Mouse (Mus musculus) ovary, postnatal 10 days (tissue): ENCODE measurements around the gene Hadh.

Experiments used
- DNase-seq: peaks from one replicate; pipeline ENCODE4 v3.0.0; 2022; ENCODE audit warnings: low spot score

The Hadh gene

DNA sequence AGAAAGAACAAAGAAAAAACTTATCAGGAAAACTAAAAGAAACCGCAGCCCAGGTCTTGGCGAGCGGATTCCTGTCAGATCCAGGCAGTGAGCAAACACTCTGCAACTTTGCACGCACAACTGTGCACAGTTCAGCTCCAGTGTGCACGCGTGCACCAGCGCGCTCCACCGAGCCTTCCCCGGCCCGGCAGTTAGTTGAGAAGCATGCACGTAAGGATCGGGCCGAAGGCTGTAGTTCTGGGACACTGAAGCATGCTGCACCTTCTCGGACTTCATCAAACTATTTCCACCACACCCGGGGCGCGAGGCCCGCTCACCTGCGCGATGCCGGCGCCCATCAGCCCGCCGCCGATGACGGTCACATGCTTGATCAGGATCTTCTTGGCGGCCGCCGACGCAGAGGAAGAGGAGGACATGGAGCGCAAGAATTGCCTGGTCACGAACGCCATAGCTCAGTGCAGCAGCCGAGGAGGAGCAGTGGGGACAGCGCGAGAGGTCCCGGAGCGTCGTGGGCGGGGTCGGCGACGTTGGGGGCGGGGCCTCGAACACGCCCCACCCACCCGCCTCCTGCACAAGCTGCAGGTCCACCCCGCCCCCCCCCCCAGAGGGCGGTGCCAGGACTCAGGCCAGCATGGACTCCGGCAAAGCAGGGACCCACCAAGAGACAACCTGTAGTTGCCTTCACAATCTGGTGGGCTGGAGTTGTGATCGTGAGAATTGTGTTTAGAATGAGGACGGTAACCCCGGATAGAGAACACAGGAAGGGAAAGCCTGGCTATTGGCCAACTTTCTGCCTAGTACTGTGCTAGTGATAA lies at the start of gene Hadh:
Gene Hadh (minus strand): TSS at position 543 of the 815 bp plus-strand sequence.
- peak; percentile 62 for DNase-seq

DNA sequence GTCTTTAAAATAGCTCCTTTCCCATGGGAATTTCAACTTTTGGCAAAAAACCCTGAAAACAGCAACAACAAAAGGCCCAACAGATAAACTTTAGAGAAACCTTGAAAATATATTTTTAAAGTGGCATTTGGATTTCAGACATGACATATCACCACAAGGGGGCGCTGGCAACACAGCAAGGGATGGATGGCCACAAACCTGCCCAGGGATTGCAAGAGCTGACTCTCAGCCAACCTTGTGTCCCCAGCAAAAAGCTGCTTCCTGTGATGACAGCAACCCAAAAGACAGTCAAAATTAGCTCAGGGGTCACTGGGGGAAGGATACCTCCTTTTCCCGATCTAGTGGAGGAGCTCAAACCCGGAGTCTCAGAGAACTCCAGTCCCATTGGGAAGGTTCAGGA lies 48.3 kb upstream of the Hadh start:
- DNase-seq, result peak; percentile 41

DNA sequence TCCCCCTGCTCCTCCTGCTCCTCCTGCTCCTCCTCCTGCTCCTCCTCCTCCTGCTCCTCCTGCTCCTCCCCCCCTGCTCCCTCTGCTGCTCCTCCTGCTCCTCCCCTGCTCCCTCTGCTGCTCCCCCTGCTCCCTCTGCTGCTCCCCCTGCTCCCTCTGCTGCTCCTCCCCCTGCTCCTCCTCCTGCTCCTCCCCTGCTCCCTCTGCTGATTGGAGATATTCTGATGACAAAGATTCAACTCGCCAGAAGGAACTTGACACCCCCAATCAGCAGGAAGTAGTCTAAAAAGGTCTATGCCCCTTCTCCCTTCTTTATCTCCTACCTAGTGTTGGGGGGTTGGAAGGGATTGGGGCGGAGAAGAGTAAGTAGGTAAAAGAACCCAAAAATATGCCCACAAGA lies 46.3 kb upstream of the Hadh start:
- no peak for DNase-seq

DNA sequence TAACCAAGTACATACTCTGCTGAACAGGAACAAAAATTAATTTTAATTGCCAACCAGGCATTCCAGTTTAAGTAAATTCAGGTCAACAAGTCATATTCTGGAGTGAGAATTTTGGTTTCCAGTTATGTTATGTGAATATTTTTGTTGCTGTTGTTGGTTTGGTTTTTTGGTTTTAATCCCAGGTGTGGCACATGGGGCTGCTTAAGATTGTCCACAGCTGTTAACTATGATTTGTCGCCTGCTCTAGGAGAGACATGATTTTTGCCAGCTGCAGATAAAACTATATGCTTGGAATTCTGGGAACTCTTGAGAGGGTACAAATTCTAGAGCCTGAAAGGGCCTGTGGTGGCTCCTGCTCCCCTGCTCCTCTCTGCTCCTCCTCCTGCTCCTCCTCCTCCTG lies 45.2 kb upstream of the Hadh start:
- no peak for DNase-seq

DNA sequence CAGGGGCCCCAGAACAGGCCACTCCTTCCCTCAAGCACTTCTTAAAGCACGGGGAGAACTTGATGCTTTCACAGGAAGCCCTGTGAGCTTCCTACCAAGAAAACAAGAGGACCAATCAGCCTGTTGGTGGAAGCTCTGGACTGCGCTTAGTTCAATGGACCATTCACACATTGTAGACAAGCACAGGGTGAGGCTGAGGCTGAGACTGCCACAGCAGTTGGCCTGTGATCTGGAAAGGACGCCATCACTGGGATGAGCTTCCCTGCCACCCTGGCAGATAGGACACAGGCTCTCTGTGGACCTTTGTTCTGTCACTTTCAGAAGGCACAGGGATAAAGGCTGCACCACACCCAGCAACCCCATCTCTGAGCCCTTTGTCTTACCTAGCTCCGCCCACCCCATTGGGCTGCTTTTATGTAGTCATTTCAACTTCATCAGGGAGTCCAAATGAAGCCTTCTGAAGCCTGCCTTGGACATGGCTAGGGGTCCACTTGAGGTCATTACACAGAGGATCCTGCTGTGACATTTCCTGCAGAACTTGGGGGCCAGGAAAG lies 44.1 kb upstream of the Hadh start:
- DNase-seq, result no peak

DNA sequence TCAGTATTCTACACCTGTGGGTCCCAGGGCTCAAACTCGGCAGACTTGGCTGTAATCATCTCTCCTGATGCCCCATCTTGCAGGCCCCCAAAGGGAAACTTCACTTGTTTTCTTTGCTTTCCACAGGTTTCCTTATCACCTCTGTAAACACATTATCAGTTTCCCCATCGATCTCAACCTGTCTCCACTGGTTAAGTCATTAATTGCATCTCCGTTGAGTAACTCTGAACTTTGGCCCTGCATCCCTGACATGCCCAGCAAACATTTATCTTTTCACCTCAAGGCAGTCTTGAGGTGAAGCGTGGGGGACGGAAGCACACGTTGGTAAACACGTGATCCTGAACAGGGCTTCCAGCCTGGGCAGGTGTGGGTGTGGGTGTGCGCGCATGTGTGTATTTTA lies 40.4 kb upstream of the Hadh start:
- DNase-seq, result no peak

DNA sequence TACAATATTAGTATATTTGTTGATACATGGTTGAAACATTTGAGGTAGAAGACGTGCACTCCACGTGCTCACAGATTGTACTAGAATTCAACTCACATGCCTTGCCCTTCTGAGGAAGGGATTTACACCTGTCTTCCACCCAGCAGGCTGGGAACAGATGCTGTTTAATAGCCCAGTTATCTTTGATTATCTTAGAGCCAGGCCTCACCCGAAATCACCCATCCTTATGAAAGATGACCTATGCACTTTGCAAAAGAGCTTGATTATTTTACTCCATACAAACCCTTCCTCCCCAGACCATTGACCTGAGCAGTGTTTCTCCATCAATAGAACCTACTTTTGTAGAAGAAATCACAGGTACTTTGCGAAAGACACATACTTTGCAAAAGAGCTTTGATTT lies 38.7 kb upstream of the Hadh start:
- DNase-seq, result no peak

DNA sequence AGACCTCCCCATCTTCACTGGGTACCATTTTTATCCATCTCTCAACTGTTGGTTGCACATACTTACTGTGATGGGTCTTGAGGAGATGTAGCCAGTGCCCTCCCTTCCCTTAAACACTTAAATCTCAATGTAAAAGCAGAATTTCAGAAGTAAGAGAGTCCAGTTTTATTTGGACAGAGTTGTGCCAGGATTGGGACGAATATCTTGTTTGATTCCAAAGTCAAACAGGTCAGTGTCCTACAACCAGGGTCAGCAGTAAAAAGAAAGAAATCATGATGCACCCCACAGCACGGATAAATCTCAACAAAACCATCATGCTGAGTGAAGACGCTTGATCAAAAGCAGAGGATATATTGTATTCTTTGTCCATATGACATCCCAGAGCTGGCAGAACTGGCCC lies 35.9 kb upstream of the Hadh start:
- DNase-seq, result no peak

DNA sequence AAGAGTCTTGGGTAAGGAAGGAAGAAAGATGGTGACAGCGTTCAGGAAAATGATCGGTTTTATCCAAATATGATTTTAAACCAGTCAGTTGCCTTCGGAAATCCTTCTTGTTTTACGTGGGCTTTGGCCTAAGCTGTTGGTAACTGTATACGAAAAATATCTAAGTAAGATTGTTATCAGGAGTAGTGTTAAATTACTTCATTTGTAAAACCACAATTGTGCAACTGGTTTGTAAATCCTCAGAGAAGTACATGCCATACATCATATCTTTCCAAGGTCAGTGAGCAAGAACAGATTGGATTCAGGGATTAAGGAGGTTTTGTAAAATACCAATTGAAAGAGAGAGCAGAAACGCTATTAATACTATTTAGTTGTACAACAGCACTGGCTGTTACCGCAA lies 34.4 kb upstream of the Hadh start:
- DNase-seq, result no peak

DNA sequence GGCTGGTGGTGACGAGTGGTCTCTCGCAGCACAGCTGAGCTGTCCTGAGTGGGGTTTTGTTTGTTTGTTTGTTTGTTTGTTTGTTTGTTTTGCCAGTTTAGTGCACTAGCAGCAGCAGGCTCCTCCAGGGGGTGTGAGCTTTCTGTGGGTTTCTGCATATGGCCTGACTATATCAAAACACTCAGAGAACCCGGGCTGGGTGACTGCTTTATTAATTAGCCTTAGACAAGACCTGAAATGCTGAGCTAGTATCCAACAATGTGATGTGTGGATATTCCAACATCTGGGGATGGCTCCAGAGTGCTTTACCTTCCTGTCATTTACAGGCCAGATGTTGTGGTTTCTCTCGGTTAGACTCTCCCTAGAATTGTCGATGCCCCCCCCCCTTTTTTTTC lies 31.4 kb upstream of the Hadh start:
- no peak for DNase-seq

DNA sequence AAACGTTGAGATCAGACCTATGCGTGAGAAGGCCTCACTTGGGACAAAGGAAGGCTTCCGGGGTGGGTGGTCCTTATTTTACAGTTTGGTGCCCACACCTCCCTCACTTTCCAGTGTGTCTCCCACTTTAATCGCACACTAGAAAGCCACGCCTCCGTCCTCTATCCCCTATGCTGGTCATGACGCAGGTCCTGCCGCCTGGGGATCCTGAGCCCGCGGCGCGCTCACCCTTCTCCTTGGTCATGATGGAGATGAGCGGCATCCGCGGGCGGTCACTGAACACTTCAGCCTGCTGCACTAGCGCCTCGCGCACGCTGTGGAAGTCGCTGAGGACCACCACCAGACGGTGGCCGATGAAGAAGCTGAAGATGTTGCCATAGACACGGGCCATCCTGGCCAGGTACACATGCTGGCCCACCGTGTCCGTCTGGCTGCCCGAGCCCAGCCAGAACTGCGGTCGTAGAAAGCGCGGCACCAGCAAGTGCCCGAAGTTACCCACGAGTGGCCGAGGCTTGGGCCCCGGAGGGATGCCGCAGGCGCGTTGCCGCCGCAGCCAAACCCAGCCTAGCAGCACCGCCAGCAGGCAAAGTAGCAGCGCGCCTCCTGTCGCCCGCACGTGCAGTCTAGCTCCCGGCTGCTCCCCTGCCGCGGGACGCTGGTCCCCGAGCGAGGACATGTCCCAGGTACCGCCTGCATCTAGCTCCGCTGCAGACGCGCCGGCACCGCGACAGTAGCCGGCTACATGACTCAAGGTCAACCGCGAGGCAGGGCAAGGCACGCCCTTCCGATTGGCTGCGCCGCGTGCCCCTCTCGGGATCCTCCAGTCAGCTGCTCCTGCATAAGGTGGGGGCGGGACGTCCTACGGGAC lies 30.8 kb upstream of the Hadh start, which contains the start of gene Cyp2u1:
Gene Cyp2u1 (minus strand): TSS at position 776 of the 868 bp plus-strand sequence.
- DNase-seq, result peak; percentile 63

DNA sequence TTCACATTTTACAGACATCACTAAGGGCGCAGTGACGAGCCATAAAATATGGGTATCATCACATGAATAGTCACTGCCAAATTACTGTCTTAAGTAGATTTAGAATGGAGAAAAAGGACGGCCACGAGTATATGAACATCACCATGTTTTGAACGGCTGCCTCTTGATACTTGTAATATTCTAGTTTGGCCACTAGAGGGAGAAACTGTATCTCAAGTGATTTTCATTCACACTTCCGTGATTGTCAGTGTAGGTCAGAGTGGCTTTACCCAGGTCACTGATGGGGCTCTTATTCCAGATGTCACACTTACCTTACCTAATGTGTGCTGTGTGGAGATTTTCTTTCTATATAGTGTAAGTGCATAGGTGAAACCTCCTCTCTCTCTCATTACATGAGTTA lies 28.0 kb upstream of the Hadh start:
- DNase-seq, result no peak

DNA sequence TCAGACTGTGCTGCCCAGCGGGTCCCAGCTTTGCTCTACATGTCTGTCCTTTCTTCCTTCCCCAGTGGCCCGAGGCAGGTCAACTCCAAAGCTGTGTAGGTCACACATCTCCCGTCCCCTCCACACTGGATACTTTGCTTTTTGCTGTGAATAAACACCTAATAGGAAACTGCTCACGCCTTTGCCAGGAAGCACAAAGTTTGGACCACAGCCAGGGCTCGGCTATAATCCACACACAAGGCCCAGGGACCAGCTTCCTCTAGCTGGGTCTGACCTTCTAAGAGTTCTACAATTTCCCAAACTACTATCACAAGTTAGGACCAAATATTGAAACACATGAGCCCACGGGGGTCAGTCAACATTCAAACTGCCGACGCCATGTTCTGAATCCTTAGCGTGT lies 27.2 kb upstream of the Hadh start:
- DNase-seq, result no peak

DNA sequence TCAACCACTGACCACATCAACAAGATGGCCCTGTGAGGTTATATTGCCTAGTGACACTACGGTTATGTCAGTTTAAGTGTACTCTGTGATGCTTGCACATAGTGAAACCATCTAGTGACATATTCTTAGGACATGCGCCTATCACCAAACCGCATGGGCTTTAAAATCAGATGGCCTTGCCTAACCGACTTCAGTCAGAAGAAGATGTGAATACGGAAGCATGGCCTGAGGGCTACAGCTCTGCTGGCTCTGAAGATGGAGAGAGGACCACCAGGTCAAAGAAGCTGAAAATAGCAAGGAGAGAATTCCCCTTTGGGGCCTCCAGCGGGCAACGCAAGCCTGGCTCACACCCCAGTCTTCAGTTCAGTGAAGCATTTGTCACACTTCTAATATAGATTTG lies 25.0 kb upstream of the Hadh start:
- DNase-seq, result no peak

DNA sequence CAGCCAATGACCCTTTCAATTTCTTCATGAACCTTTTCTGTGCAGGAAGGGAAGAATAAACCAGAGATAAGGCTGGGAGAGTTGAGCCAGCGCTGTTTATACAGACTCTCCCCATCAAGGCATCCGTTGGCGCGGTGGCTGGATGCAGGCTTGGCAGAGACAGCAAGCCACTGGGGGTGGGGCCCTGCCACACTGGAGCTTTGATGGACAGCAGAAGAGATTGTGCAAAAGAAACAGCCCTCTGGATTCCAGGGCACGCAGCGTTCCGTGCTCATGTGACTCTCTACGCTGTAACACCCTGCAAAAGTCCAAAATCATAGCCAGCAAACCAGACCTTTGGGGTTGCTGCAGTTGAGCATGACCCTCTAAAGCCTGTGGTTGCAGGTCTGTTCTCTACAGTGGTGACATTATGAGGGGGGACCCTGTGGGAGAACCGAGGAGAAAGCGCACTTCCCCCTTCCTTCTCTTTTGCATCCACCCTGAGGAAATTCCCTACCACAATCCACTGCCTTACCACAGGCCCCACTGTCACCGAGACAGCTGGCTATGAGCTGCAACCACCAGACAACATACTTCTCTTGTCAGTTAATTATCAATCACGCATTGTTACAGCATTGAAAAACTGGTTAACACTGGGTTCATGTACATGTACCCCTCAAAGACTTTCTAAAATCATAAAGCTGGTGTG lies 23.8 kb upstream of the Hadh start:
- DNase-seq, result no peak

DNA sequence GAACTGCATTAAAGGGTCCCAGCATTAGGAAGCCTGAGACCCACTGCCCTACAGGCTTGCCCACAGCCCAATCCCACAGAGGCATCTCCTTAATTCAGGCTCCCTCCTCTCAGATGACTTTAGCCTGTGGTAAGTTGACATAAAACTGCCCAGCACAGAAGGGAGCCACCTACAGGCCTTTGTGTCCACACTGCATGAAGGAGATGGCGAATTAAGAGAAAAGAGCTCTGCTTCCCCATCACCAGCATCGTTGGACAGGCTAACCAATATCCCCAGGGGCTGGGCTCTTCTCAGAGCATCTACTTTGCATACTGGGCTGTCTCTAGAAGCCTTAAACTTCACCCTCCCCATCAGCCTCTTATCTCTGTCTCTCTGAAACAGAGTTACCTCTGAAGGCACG lies 22.6 kb upstream of the Hadh start:
- DNase-seq, result no peak

DNA sequence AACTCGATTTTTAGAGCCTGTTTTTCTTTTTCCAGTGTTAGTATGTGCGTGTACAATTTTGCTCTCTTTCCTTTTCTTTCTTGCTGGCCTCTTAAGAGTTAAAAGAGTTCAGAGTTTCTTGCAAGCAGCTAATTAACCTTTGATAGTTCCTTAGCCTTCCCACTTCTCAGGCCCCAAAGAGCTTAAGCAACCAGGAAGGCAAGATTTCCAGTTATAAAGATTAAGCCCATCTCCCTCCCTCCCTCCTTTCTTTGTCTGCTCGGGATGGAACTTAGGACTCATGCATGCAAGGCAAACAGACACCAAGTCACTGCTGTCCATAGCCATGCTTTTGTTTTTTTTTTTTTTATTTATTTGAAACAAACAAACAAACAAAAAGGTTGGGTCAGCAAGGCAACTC lies 21.1 kb upstream of the Hadh start:
- no peak for DNase-seq

DNA sequence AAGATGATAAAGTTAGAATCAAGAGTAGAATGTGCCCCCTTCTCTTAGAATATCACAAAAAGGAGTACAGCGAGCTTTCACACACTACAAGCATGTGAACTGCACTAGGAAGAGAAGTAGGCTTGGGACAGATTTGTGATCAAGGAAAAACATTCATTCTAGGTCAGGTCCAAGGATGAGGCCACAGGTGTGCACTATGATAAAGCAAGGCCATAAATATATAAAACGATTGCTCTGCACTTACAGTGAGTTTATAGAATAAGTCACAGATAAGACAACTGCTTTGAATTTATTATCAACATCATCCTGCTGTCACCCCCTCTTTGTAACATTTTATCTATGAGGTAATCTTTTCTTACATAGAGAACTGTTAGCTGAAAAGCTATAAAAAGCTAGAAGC lies 20.4 kb upstream of the Hadh start:
- DNase-seq, result no peak

DNA sequence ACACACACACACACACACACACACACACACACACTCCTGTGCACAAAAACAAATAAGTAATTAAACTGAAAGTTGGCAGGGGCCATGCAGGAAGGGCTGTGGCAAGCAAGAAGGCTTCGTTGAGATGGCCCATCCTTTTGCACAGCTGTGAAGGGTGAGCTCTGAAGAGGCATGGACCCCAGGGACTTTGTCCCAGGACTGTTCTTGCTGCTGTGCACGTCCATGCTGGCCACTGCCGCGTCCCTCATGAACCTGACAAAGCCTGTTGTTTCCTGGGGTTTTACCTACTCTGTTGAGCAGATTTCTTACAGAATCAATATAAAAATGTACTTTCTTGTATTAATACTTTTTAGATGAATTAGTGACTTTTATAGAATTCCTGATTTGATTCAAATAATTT lies 20.0 kb upstream of the Hadh start:
- DNase-seq, result no peak

DNA sequence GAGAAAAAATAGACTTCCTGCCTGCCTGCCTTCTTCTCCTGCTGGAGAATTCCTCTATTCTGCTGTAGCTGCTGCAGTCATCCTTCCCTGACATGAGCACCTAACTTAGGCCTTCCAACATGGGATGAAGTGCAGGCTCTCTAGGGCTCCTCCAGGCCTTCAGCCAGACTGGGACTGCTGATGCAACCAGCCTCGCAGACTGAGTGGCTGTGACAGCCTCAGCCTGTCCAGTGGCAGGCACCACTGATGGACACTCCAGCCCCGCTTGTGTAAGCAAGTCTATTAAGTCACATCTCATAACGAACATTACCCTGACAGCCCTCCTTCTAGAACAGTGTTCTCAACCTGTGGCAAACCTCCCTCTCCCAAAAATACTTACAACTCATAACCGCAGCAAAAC lies 2.2 kb upstream of the Hadh start:
- DNase-seq, result no peak

DNA sequence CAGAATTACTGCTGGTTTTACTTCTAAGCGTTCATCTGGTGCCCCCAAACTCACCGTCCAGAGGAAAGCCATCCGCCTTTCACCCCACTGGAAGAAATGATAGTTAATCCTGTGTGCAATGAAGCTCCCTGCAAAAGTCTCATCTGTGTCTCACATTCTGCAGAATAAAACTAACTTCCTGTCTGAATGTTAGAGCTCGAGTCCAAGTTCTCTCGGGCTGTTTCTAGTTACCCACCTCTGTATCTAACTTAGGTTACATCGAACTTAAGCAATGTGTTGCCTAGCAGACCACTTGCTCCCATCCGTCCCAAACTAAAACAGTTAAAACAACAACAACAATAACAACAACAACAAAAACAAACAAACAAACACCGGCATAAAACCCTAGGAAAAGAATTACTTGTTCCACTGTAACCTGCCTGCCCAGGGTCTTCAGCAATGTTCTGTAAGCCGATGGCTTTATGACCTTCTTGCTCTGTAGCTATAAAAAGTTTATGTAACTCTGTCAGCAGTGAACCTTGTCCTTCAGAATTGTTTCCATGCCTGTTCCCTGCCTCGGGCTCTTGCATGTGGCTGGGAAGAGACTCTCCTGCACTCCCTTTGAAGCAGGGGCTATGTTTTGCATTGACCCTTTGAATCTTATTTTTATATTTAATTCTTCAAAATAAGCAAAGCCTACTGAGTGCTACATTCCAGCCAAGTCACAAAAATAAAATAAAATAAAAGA lies 636 bp upstream of the Hadh start:
- DNase-seq, result no peak

DNA sequence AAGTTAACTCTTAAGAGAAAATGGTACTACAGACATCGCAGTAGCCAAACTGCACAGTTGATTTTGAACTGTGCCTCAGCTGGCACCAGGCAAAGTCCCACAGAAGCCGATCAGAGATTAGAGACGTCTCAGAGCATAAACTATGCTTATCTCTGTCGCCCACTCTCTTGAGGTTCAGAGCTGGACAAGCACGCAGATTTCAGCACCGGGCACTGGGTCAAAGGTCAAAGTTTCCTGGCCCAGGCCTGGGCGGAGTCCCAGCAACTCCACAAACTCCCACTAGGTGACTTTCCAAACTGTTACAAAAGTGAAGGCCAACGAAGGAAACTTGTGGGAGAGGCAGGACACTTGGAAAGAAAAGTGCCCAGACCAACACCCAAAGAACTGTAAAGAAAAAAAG lies 744 bp downstream of the Hadh start:
- no peak for DNase-seq
